Mouse (Mus musculus) liver, embryonic 14.5 days (tissue): ENCODE results near the gene Mon2. TPM values are rescaled to one million over a fixed set of nuclear protein-coding genes. Genes with fewer than 3 reads are reported as not detected.

Source experiments
- ATAC-seq: fragments of 200-750 bp; cut with Nextera tagmentation; 2 replicates; pipeline ENCODE4 v1.8.0; 2017; ENCODE audit warnings: moderate number of reproducible peaks, mild to moderate bottlenecking, moderate library complexity; ENCODE audit not compliant: insufficient read depth
- DNase-seq, 3 experiments: peaks; one replicate each; pipeline ENCODE4 v3.0.0-alpha.2; 2012 to 2013; ENCODE audit warnings: low read depth in 3 of 3, low spot score in 3 of 3
- H3K27ac ChIP-seq: fragments of 300-500 bp; sonication (generic); 2 replicates; pipeline ENCODE4 v1.5.1; 2014; ENCODE audit warnings: moderate library complexity, mild to moderate bottlenecking, control low read depth, inconsistent platforms
- H3K27me3 ChIP-seq: fragments of 300-500 bp; sonication (generic); 2 replicates; pipeline ENCODE4 v1.6.1; 2014; ENCODE audit warnings: mild to moderate bottlenecking, low read length, moderate library complexity; ENCODE audit not compliant: control insufficient read depth, insufficient read depth
- H3K36me3 ChIP-seq: fragments of 300-500 bp; sonication (generic); replicated peaks from 2 replicates; pipeline ENCODE4 v1.6.1; 2014; ENCODE audit warnings: low read depth; ENCODE audit not compliant: control insufficient read depth, insufficient read depth
- H3K4me1 ChIP-seq, 2 experiments: fragments of 200-500 bp in 1 of 2; fragments of 300-500 bp in 1 of 2; sonication (generic) in 1 of 2; replicated peaks; 2 replicates each; pipeline ENCODE4 v1.6.1; 2012 to 2014; ENCODE audit warnings: antibody characterized with exemption in 1 of 2, inconsistent platforms in 1 of 2, low read length in 1 of 2; ENCODE audit not compliant: control insufficient read depth in 2 of 2, insufficient read depth in 2 of 2
- H3K4me2 ChIP-seq: fragments of 300-500 bp; sonication (generic); 2 replicates; pipeline ENCODE4 v1.6.1; 2014; ENCODE audit warnings: low read depth, mild to moderate bottlenecking, control low read depth, moderate library complexity
- H3K4me3 ChIP-seq, 2 experiments: fragments of 200-500 bp in 1 of 2; fragments of 300-500 bp in 1 of 2; sonication (generic) in 1 of 2; 2 replicates each; pipeline ENCODE4 v1.5.1; 2012 to 2014; ENCODE audit warnings: low read depth in 2 of 2, low read length in 2 of 2, mild to moderate bottlenecking in 2 of 2, control low read depth in 1 of 2, inconsistent platforms in 1 of 2, moderate library complexity in 1 of 2; ENCODE audit not compliant: insufficient read depth in 1 of 2
- H3K9ac ChIP-seq: fragments of 300-500 bp; sonication (generic); replicated peaks from 2 replicates; pipeline ENCODE4 v1.6.1; 2014; ENCODE audit warnings: mild to moderate bottlenecking, control low read depth, moderate library complexity
- H3K9me3 ChIP-seq: fragments of 300-500 bp; sonication (generic); 2 replicates; pipeline ENCODE4 v1.6.1; 2016; ENCODE audit warnings: low read length, mixed read lengths; ENCODE audit not compliant: control insufficient read depth
- CTCF ChIP-seq: IDR thresholded peaks from 2 replicates; pipeline ENCODE4 v1.5.1; 2016; ENCODE audit warnings: antibody characterized with exemption, low read depth, control low read depth
- EP300 ChIP-seq: IDR thresholded peaks from 2 replicates; pipeline ENCODE4 v1.6.1; 2016; ENCODE audit warnings: antibody characterized with exemption, low read depth
- WGBS: fragments of 180-500 bp; shearing (Covaris S2); extraction: QIAGEN DNeasy Blood & Tissue Kit; methylation state at CpG from one replicate; pipeline ENCODE4 v1.1.7; 2014; ENCODE audit not compliant: insufficient replicate concordance; 5-methylcytosine and 5-hydroxymethylcytosine counted together
- polyA plus RNA-seq, 2 experiments: library from polyadenylated mRNA; depleted of rRNA in 1 of 2; stranded (reverse) in 1 of 2; unstranded in 1 of 2; fragments of >200 nt; fragmentation: Nextera tagmentation in 1 of 2; extraction: Ambion mirVana in 1 of 2; gene quantifications; 2 replicates each; pipeline versions ENCODE4 v1.2.1 to v1.2.3; 2012 to 2014

Mon2 gene
- polyA plus RNA-seq, 2 experiments, result 9.8 to 12.6 TPM

DNA sequence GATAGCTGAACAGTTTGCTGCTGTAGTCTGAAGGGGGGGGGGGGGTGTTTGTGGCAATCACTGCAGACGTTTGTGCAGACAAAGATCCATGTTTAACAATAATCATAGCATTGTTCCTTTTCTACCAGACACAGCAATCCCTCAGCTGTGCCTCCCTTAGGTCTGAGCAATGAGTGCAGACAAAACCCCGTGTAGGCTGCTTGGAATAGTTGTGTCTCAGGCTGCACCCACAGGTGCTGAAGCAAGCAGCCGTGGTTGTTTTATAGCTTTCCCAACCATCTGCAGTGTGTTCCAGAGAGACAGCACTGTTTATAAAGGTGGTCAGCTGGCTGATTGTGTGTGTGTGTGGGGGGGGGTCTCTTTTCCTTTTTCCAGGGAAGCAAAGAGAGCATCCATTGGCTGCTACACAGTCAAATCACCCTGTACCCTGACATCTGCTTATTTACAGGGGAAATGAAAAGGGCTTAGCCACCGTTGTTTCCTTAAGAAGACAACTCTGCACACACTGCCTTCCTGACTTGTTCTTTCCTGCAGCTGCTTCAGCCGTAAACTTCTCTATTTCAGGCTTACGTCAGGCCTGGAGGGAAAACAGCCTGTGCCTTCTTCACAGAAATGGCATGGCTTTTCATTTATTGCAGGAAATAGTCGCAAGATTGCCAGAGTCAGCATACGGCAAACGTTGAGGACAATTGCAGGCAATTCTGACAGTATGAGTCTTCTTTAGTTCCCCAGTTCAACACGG is 8.8 kb upstream of the Mon2 start:
- no peak overlapping the region for H3K4me2 ChIP-seq
- no peak overlapping the region for H3K27ac ChIP-seq
- DNase-seq (no peak), ATAC-seq (no peak)
- TF ChIP-seq EP300, result no peak
- no peak for TF ChIP-seq CTCF
- no peaks in the 10 kb centered on the region for H3K4me1 ChIP-seq
- H3K36me3 ChIP-seq, result no peaks in the 10 kb centered on the region
- H3K9me3 ChIP-seq, result no peaks in the 10 kb centered on the region
- H3K9ac ChIP-seq, result no peak overlapping the region
- no peaks in the 10 kb centered on the region for H3K27me3 ChIP-seq
- no peak overlapping the region for H3K4me3 ChIP-seq
- 25% methylated on average over 10 of the region's 10 CpGs for WGBS

DNA sequence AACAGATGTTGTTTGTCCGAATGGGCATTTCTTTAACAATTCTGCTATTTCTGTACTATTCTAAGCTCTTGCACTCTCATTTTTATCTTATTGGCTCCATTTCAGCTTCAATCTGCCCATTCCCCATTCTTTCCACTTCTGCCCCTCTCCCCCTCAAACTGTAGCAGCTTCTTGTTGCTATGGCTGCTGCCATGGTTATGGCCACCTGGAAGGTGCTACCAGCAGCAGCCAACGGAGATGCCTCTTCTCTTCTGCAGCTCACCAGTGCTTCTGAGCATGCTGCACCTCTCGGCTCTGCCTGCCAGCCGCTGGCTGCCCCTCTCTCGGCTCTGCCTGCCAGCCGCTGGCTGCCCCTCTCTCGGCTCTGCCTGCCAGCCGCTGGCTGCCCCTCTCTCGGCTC is 8.0 kb upstream of the Mon2 start:
- ATAC-seq (no peak), DNase-seq (no peak)
- TF ChIP-seq CTCF (no peak), EP300 (no peak)
- H3K4me3 ChIP-seq, result no peak overlapping the region
- no peak overlapping the region for H3K9ac ChIP-seq
- no peak overlapping the region for H3K27ac ChIP-seq
- H3K4me2 ChIP-seq, result no peak overlapping the region
- 63% methylated on average over 9 of the region's 9 CpGs for WGBS
- H3K4me1 ChIP-seq, result no peaks in the 10 kb centered on the region
- H3K36me3 ChIP-seq, result no peaks in the 10 kb centered on the region
- no peaks in the 10 kb centered on the region for H3K9me3 ChIP-seq
- H3K27me3 ChIP-seq, result no peaks in the 10 kb centered on the region

DNA sequence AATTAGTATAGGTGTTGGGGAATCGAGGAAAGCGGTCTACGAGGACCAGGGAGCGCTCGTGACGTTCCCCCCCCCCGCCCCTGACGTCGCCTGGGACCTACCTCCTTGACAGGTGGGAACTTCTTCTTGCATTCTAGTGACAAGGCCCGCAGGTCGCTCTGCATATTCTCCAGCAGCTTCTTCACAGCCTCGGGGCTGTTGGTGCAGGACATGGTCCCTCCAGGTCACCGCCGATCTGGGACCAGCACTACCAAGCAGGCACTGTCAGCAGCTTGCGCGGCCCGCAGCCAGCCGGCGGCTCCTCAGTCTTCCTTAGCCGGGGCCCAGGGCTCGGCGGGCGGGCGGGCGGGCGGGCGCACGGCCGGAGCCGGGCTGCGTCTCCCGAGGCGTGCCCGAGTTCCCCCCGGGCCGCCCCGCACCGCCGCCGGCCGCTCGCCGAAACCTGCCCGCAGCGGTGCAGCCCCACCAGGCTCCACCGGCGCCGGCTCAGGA is 508 bp downstream of the Mon2 start:
- ATAC-seq, result peak; percentile 77
- Histone ChIP-seq H3K9ac (peak overlapping the region; percentile 87), H3K4me1 (peaks cover 11 to 22% of the 10 kb centered on the region in 2 experiments; a peak in 3 of 4 replicates), H3K27me3 (no peaks in the 10 kb centered on the region), H3K9me3 (no peaks in the 10 kb centered on the region), H3K27ac (peak overlapping the region; percentile 26), H3K36me3 (no peaks in the 10 kb centered on the region; the same call in 1 of the 2 replicates), H3K4me2 (peak overlapping the region; percentile 67), H3K4me3 (peak overlapping the region; percentile 83 to 92)
- under 1% methylated on average over 46 of the region's 48 CpGs for WGBS
- no peak for DNase-seq
- TF ChIP-seq EP300 (no peak), CTCF (no peak)

DNA sequence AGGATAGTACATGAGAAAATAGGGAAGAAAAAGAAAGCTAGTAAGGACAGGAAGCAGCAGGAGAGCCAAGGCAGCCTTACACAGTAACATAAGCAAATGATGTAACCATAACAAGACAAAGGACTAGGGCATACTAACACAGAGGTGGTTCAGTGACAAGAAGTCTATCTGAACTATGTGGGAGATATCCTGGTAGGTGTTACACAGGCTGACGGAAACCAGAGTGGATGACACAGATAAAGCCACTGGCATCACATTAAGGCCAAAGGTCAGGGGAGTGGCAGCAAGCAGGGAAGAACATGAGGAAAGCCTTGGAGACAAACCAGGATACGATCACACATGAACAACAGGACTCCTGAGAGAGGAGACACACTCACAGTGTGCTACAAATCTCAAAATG is 4.3 kb downstream of the Mon2 start:
- Histone ChIP-seq H3K9me3 (no peaks in the 10 kb centered on the region), H3K4me1 (peaks cover 10 to 21% of the 10 kb centered on the region in 2 experiments; a peak in 3 of 4 replicates), H3K36me3 (no peaks in the 10 kb centered on the region; the same call in 1 of the 2 replicates), H3K4me2 (no peak overlapping the region), H3K27me3 (no peaks in the 10 kb centered on the region), H3K27ac (no peak overlapping the region), H3K4me3 (no peak overlapping the region), H3K9ac (no peak overlapping the region; the same call in 1 of the 2 replicates)
- WGBS, result 59% methylated on average over 2 of the region's 2 CpGs
- TF ChIP-seq CTCF (no peak), EP300 (no peak)
- no peak for ATAC-seq
- DNase-seq, result no peak

DNA sequence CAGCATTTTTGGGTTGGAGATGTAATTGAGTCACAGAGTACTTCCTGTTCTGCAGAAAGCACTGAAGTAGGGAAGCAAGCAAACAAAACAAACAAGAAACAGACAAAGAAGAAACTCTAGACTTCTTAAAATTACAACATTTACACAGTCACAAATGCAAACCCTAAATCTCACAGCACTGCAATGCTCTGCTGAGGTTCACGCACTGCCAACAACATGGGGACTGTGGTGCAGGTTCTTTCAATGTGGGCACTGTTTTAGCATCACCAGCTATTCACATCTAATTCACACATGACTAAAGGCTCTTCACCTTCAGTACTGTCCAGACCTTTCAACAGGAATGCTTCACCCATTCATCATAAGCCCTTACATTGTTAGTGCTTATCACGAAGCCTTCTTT is 13.3 kb downstream of the Mon2 start:
- DNase-seq, result no peak
- H3K36me3 ChIP-seq, result no peaks in the 10 kb centered on the region
- H3K9me3 ChIP-seq, result no peaks in the 10 kb centered on the region
- H3K4me3 ChIP-seq, result no peak overlapping the region
- H3K27me3 ChIP-seq, result no peaks in the 10 kb centered on the region
- no peak overlapping the region for H3K4me2 ChIP-seq
- H3K4me1 ChIP-seq, result no peaks in the 10 kb centered on the region
- WGBS, result 86% methylated on average over 2 of the region's 2 CpGs
- no peak for ATAC-seq
- no peak overlapping the region for H3K27ac ChIP-seq
- no peak overlapping the region for H3K9ac ChIP-seq
- TF ChIP-seq EP300, result no peak
- no peak for TF ChIP-seq CTCF
